Mouse (Mus musculus) small intestine, adult 2 months (tissue): ENCODE measurements at regions not wholly inside any gene's neighbourhood (a gene's known extent, or its start where the extent isn't known, plus 50 kb on each side); places are given as distances from the start of the nearest gene placed in this dataset.

Source experiments
- H3K27ac ChIP-seq: fragments of 200-500 bp; 2 replicates; pipeline ENCODE4 v1.5.1; 2012; ENCODE audit warnings: low read depth, low read length, control low read depth, inconsistent platforms; ENCODE audit not compliant: insufficient read depth
- H3K27me3 ChIP-seq: fragments of 200-500 bp; 2 replicates; pipeline ENCODE4 v1.6.1; 2012; ENCODE audit warnings: mild to moderate bottlenecking, moderate library complexity, low read length, inconsistent platforms; ENCODE audit not compliant: control insufficient read depth, insufficient read depth
- H3K36me3 ChIP-seq: fragments of 200-500 bp; 2 replicates; pipeline ENCODE4 v1.6.1; 2012; ENCODE audit warnings: mild to moderate bottlenecking, low read length, control low read depth, inconsistent platforms; ENCODE audit not compliant: control insufficient read depth, insufficient read depth
- H3K4me1 ChIP-seq: fragments of 200-500 bp; 2 replicates; pipeline ENCODE4 v1.6.1; 2012; ENCODE audit warnings: low read length, inconsistent platforms, mixed read lengths; ENCODE audit not compliant: control insufficient read depth, insufficient read depth, insufficient read length
- H3K4me3 ChIP-seq: fragments of 200-500 bp; 2 replicates; pipeline ENCODE4 v1.5.1; 2012; ENCODE audit warnings: low read depth, mild to moderate bottlenecking, control low read depth, inconsistent platforms, low read length, moderate library complexity
- CTCF ChIP-seq: fragments of 200-500 bp; IDR thresholded peaks from 2 replicates; pipeline ENCODE4 v1.5.1; 2012; ENCODE audit warnings: low read depth, mild to moderate bottlenecking, control low read depth, inconsistent platforms, low read length, moderate library complexity, mixed read lengths; ENCODE audit not compliant: insufficient replicate concordance, insufficient read length; ENCODE audit errors: extremely low read depth
- POLR2A ChIP-seq: fragments of 200-500 bp; IDR thresholded peaks from 2 replicates; pipeline ENCODE4 v1.6.1; 2012; ENCODE audit warnings: low read depth, mild to moderate bottlenecking, control low read depth, inconsistent platforms, low read length, moderate library complexity
- WGBS: fragments of 180-500 bp; shearing (Covaris S2); methylation state at CpG from one replicate; pipeline ENCODE4 v1.1.7; 2018; 5-methylcytosine and 5-hydroxymethylcytosine counted together

DNA sequence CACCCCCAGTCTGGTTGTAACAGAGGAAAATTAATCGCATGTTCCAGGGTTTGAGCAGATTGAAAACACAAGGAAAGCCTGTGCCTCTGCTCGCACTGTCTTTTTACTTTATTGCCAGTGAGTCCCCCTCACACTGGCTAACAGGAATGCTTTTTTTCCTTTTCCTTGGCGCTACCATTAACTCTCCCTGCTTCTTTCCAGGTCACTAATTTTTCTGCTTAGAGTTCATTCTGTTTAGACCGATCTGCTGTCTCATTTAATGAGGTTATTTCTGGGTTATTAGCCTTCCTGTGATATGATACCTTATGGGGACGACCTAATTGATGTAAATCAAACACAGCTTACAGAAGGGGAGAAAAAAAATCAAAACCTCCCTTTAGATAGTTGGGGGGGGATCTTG lies 429.0 kb upstream of the Tshz3 start:
- 58% methylated on average over 5 of the region's 5 CpGs for WGBS
- Histone ChIP-seq H3K27ac (no peak overlapping the region), H3K4me3 (no peak overlapping the region), H3K36me3 (no peaks in the 10 kb centered on the region), H3K4me1 (no peaks in the 10 kb centered on the region), H3K27me3 (no peaks in the 10 kb centered on the region)
- TF ChIP-seq POLR2A (no peak), CTCF (no peak)

GRCm38 (mm10) chr7:36265163-36265823 lies 432.6 kb upstream of the Tshz3 start:
- H3K27ac ChIP-seq, result no peak overlapping the region
- WGBS, result 75% methylated on average over 7 of the region's 7 CpGs
- no peaks in the 10 kb centered on the region for H3K27me3 ChIP-seq
- H3K36me3 ChIP-seq, result no peaks in the 10 kb centered on the region
- no peaks in the 10 kb centered on the region for H3K4me1 ChIP-seq
- H3K4me3 ChIP-seq, result no peak overlapping the region
- TF ChIP-seq CTCF (no peak), POLR2A (no peak)

GRCm38 (mm10) chr7:36262124-36262710 lies 435.7 kb upstream of the Tshz3 start:
- WGBS, result 73% methylated on average over 8 of the region's 8 CpGs
- no peaks in the 10 kb centered on the region for H3K27me3 ChIP-seq
- TF ChIP-seq CTCF (no peak), POLR2A (no peak)
- H3K36me3 ChIP-seq, result no peaks in the 10 kb centered on the region
- H3K27ac ChIP-seq, result peak overlapping the region; percentile 56
- H3K4me1 ChIP-seq, result no peaks in the 10 kb centered on the region
- H3K4me3 ChIP-seq, result no peak overlapping the region

GRCm38 (mm10) chr7:36257102-36257501 lies 440.8 kb upstream of the Tshz3 start:
- Histone ChIP-seq H3K4me1 (no peaks in the 10 kb centered on the region), H3K4me3 (no peak overlapping the region), H3K27ac (no peak overlapping the region), H3K36me3 (no peaks in the 10 kb centered on the region), H3K27me3 (no peaks in the 10 kb centered on the region)
- TF ChIP-seq CTCF (no peak), POLR2A (no peak)
- 81% methylated on average over 15 of the region's 15 CpGs for WGBS

- TF ChIP-seq CTCF (no peak), POLR2A (no peak)
- no peak overlapping the region; the same call in 1 of the 2 replicates for H3K27ac ChIP-seq
- no peaks in the 10 kb centered on the region for H3K4me1 ChIP-seq
Measured at GRCm38 (mm10) chr7:36247356-36247755, 444.6 kb upstream of the Zfp507 start.

GRCm38 (mm10) chr7:36236673-36237072 lies 433.9 kb upstream of the Zfp507 start:
- Histone ChIP-seq H3K4me3 (no peak overlapping the region), H3K27me3 (no peaks in the 10 kb centered on the region), H3K4me1 (no peaks in the 10 kb centered on the region), H3K27ac (no peak overlapping the region), H3K36me3 (no peaks in the 10 kb centered on the region)
- TF ChIP-seq POLR2A, result no peak
- 0 out of 2 replicates have a peak, but pooled peaks have one; percentile 12 for TF ChIP-seq CTCF
- WGBS, result 87% methylated on average over 2 of the region's 2 CpGs

More at GRCm38 (mm10) chr7:36247356-36247755, 444.6 kb upstream of the Zfp507 start:
- Histone ChIP-seq H3K36me3 (no peaks in the 10 kb centered on the region), H3K4me3 (no peak overlapping the region), H3K27me3 (no peaks in the 10 kb centered on the region)

GRCm38 (mm10) chr7:36229031-36229430 lies 426.2 kb upstream of the Zfp507 start:
- TF ChIP-seq POLR2A, result no peak
- TF ChIP-seq CTCF, result no peak

More at GRCm38 (mm10) chr7:36229031-36229430, 426.2 kb upstream of the Zfp507 start:
- Histone ChIP-seq H3K27me3 (no peaks in the 10 kb centered on the region), H3K4me1 (no peaks in the 10 kb centered on the region), H3K4me3 (no peak overlapping the region), H3K27ac (no peak overlapping the region), H3K36me3 (no peaks in the 10 kb centered on the region)
